Mouse (Mus musculus) brain, adult 2 months (tissue): ENCODE measurements around the gene Grem1.
A peak's percentile ranks its signal among the peaks of the same experiment; 100 is the strongest.

Experiments
- DNase-seq: peaks from one replicate; pipeline ENCODE4 v3.0.0; 2011; ENCODE audit warnings: low read depth, low spot score

The Grem1 gene

DNA sequence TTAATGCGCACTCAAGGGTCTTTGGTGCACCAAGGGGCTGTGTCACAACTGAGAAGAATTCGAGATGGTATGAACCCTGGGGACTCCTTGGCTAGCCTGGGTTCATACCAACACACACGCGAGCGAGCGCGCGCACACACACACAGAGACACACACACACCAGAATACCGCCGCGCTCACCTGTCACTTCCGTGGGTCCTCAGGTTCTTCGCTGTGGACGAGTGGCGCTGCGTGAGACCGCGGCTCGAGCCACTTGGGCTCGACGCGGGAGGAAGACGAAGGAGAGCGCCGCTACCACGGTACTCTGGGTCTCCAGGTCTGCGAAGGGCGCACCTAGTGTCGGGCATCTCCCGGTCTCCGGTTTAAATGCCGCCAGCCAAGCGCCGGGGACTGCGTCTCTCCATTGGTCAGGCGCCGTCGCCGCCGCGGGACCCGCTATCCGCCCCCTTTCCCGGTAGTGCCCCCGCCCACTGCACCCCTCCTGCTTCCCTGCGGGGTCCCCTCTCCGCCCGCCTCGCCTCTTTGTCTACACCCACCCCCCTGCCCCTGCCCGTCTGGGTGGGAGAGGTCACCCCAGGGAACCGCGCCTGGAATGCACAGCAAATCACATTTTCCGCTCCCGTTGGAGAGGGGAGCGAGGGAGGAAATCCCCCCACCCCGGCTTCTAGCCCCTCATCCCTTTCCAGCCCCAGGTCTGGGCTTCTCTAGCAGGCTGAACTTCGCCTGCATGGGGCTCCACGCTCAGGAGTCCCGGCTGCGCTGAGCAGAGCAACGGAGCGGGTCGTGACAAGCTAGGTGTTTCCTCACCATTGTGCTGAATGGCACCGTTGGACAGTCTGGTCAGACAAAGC lies at the start of gene Grem1:
Gene Grem1 (minus strand): TSS at position 336 of the 851 bp plus-strand sequence.
- DNase-seq = peak; percentile 18

GRCm38 (mm10) chr2:113807640-113808039 lies 49.2 kb upstream of the Grem1 start:
- DNase-seq = peak; percentile 67

GRCm38 (mm10) chr2:113806851-113807577 lies 48.6 kb upstream of the Grem1 start:
- peak; percentile 78 for DNase-seq

DNA sequence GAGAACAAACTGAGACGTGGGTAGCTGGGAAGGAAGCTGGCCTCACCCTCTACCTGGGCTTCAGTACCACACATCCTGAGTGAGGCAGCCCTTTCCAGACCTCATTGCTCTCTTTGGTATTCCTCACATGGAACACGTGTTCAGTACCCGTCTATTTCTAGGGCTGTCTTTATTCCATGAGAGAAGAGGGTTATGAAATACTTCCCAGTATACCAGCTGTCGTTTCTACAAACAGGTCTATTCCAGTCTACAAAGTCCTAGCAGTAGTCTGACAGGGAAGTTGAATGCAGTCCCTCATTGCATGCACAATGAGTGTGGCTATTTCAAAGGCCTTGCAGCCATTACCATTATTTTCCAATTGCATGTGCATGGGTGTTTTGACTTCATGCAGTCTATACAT lies 47.3 kb upstream of the Grem1 start:
- peak; percentile 58 for DNase-seq

- peak; percentile 96 for DNase-seq
These were observed 45.3 kb upstream of the Grem1 start for GRCm38 (mm10) chr2:113803753-113804152.

DNA sequence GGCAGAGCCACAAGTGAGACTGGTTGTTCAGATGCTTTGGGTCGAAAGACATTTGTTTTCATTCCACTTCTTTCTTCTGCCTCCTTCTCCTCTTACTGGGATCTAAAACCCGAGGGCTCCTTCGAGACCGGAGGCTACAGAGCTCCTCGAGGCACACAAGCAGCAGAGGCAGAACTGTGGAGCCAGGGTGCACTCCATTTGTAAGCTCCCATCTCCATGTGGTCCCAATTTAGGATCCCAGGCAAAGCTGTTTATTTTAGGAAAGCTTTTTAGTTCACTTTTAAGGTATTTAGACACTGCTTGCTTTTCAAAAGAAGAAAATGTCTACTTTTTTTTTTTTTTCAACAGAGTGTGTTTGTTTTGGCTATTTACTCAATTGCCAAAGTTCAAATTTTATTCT lies 42.4 kb upstream of the Grem1 start:
- DNase-seq = no peak

DNA sequence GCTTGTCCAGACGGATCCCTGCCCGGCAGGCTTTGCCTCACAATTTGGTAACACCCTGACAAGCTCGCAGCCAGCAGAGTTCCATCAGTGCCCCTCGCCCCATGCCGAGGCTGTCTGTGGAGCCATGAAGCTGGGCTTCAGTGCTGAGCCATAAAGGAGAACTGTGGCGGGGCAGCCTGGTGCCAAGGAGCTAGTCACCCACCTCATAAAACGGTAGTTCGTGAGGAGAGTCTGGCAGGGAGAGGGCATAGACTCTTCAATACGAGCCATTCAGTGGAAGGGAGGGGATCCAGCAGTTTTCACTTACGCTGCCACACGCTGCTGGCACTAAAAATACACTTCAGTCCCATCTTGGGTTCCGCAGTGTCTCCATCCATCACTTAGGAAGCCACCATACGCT lies 40.2 kb upstream of the Grem1 start:
- no peak for DNase-seq

DNA sequence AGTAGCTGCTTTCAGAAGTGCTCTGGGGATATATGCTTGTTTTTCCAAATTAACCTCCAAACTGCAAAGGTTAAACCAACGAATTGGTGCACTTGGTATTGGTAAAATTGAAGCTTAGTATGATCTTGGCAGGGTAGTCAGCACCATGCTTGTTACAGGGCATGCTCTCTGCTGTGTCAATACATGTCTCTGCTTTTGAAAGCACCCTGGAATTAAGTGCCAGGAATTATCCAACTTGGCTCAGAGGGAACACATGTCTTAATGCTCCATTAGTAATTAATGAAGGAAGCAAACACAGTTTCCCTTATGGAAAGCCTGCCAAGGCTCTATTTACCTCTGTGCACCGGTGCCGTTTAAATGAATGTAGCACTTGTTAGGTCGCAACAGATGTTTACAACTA lies 36.7 kb upstream of the Grem1 start:
- DNase-seq = no peak

GRCm38 (mm10) chr2:113793521-113793920 lies 35.1 kb upstream of the Grem1 start:
- no peak for DNase-seq

DNA sequence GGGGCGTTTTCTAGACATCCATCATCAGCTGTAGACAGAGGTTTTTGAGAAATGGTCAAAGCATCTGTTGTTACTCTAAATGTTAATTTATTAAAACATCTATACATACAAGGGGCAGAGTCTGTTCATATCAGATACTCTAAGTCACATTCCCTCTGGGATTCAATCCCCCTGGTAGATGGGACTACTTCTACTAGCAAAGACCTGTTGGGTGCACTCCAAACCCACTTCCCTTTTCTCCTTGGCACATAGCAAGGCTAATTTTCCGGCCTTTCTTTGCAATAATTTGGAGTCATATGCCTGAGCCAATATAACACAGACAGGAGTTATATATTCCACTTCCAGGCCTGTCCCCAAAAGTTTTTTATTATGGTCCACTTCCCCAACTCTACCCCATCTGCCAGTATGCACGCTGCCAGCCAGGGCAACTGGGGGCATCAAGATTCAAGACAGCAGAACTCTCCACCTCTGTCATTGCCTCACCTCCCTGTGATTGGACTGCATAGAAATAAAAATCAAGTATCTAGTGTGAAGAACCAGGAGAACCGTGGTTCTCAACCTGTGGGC lies 30.5 kb upstream of the Grem1 start:
- no peak for DNase-seq

GRCm38 (mm10) chr2:113787882-113788281 lies 29.4 kb upstream of the Grem1 start:
- peak; percentile 20 for DNase-seq

DNA sequence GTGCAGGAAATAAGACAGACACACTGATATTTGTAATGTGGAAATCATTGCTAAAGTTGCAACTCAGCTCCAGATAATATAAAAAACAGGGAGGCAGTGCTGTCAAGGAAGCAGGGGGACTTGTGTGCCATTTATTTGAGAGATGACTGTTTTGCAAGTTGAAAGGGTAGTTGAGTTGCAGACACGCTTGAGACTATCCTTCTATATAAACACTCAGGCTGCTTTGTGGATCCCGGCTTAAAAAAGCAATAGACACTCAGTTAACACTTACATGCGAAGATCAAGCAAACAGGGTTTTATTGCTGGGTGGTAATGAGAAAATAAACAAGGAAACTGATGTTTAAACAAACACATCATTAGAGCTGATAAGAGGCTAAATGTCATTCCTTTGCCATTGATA lies 26.4 kb upstream of the Grem1 start:
- no peak for DNase-seq

- no peak for DNase-seq
These were observed 23.1 kb upstream of the Grem1 start for GRCm38 (mm10) chr2:113781521-113781920.

- peak; percentile 55 for DNase-seq
These were observed 22.7 kb upstream of the Grem1 start for GRCm38 (mm10) chr2:113781107-113781506.

GRCm38 (mm10) chr2:113779336-113779735 lies 20.9 kb upstream of the Grem1 start:
- peak; percentile 82 for DNase-seq

DNA sequence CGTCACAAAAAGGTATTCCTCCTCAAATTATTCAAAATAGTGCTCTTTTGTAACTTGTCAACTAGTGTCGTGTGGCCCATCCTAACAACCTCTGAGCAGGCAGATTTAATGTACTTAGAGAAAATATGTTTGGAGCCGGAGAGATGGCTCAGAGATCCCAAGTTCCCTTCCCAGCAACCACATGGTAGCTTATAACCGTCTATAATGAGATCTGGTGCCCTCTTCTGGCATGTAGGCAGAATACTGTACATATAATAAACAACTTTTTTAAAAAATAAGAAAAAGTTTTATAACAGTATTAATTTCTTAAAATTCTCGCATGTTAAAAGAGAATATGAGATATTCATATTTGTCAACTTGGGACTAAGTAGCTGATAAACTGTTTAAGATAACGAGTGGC lies 19.6 kb upstream of the Grem1 start:
- DNase-seq = peak; percentile 20

DNA sequence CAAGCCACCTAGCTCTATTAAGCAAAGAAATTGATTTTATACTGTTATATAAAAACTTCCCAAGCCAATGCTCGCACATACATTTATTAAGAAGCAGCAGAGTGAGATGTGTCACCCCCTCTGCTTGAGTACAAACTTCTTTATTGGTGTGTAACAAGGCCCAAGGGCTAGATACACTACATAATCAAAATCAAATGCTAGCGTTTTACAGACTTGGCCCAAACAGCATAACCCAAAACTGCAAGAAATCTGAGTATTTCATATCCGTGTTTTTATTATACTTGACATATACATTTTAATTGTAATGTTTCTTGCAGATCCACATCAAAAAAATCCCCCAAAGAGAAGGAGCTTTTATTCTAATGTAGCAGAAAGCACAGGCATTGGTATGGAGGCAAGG lies 17.9 kb upstream of the Grem1 start:
- DNase-seq = no peak

- DNase-seq = no peak
These were observed 15.8 kb upstream of the Grem1 start for GRCm38 (mm10) chr2:113774150-113774805.

DNA sequence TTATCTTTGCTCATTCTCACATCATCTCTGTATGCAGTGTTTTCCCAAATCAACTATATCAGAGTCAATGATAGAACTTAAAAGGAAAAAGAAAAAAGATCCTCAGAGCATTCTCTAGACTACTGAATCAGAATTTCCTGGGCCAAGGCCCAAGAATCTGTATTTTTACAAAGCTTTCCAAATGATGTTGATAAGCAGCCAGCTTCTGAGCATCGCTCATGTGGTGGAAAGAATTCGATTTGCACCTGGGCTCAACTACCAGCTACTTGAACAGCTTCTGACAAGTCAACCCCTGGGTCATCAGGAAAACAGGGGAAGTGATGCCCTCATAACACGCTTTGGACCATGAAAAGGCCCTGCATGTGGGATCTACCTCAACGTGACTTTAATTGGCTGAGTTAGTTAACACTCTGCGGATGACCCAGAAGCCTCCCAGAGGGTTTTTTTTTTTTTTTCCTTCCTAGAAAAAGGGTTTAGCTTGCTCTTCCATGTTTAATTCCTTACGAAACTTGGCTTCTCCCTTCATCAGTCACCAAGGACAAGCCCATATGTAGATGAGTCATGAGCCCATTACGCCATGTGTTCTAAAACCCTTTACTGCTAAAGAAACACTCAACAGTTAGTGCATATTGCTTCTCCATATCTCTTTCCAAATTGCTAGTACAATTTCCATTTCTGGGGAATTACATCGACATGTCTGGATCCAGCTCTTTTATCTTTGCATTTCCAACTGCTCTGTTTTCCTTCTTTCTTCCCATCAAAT lies 10.3 kb upstream of the Grem1 start:
- DNase-seq = peak; percentile 64

- DNase-seq = no peak
These were observed 7.4 kb upstream of the Grem1 start for GRCm38 (mm10) chr2:113765885-113766284.

- DNase-seq = no peak
These were observed 6.5 kb upstream of the Grem1 start for GRCm38 (mm10) chr2:113764968-113765367.
